Mouse (Mus musculus): ENCODE measurements around the gene Shf.

Shf gene

DNA sequence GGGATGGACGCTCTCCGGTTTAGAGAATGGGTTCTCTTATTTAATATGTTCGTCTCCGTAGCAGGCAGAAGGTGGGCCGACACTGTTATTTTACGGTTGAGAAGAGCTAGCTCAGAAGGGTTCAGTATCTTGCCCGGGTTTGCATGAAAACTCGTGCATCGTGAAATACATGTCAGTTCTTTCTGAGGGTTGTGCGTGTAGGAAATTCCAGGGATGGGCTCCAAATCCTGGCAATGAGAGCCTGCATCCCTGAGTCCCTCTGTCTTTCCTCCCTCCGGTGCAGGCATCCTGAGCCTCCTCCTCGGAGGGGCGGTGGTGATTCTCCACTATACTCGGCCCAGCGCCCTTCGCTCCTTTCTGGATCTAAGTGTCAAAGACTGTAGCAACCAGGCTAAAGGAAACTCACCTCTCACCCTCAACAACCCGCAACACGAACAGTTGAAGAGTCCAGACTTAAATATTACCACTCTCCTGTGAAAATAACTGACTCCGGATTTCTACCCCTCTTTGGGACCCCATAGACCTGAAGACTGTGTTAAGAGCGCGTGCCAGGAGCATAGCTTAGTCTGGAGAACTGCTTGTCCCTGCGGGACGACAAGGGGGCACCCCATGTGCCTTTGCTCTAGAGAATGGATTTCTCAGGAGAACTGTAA, 66.9 kb downstream of the Shf start:
- DNase-seq (ENCODE audit: low spot score) = no peak

DNA sequence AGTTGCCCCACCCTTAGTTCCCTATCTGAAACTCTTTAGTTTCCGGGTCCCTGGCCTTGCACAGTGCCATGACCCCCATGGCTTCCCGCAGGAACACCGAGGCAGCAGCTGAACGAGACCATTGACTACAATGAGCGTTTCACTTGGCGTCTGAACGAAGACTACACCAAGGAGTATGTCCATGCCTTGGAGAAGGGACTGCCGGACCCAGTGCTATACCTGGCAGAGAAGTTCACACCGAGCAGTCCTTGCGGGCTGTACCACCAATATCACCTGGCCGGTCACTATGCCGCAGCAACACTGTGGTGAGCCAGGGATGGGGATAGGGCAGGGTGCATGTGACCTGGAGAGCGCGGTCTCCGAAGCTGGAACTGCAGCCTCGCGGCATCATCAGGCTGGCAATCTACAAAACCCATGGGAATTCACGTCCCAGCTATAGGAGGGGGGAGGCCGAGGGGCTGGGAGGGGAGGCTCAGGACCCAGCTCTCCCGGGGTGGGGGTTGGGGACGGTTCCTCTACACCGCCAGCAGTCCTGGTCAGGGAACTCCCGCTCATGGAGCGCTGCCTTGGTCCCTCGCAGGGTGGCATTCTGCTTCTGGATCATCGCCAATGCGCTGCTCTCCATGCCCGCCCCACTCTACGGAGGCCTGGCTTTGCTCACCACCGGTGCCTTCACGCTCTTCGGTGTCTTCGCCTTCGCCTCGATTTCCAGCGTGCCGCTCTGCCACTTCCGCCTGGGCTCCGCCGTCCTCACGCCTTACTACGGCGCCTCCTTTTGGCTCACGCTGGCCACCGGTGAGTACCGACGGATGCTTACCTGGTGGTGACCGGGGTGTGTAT, 67.7 kb downstream of the Shf start:
- DNase-seq (ENCODE audit: low spot score) = no peak

DNA sequence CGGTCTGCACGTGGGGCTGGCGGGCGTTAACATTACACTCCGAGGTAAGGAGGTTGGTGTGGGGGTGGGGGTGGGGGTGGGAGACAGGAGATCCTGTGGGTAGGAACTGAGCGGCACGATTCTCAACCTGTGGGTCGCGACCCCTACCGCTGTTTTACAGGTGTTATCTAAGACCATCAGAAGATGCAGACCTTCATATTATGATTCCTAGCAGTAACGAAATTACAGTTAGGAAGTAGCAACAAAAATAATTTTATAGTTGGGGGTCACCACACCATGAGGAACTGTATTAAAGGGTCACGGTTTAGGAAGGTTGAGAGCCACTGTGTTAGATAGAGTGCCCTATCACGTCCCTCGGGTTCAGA, 68.3 kb downstream of the Shf start:
- DNase-seq (ENCODE audit: low spot score) = no peak

DNA sequence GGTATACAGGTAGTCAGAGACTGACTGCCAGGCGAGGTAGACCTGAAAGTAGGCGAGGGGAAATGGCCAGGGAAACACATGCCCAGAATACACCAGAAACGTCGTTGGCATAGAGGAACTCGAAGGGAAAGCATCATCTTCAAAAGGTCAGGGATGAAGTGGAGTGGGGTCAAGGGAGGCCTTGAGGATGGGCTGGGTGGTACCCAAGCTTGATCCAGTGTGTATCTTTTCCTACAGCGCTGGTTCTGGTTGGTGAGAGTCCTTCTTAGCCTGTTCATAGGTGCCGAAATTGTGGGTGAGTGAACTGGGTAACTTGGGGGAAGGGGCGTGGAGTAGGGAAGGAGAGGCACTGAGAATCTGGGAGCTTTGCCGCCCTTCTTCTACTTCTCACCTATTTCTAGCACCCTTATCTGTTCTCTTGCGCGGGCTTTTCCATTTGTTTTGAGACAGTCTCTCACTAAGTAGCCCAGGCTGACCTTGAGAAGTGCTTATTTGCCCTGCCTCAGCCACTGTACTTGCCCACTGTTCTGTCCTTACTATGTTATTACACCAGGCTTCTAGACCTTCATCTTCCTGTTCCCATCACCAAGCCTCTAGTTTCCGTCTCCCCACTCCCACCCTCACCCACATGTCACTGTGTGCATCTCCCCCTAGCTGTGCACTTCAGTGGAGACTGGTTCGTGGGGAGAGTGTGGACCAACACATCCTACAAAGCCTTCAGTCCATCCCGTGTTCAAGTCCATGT, 68.9 kb downstream of the Shf start:
- DNase-seq (ENCODE audit: low spot score) = no peak

Data from lung, postnatal 25 days (tissue).